ENCODE assay signal across 9 mouse cellular contexts in genomic region chr9:65392638-65393364, GRCm38 (mm10). TPM values are rescaled to one million over a fixed set of nuclear protein-coding genes. Genes with fewer than 3 reads are reported as not detected.
A peak's percentile ranks its signal among the peaks of the same experiment; 100 is the strongest.
DNase-seq lines count a peak whose midpoint lies in the region; ATAC-seq and TF ChIP-seq lines count a peak whose summit lies in the region.
"Had no signal": no experiment of that assay in that cellular context is flagged by ENCODE, and none has a peak within 500 bp of the region (broad histone marks: within the 10 kb centered on the region; RNA-seq: fewer than 3 reads in every experiment).

No protein-coding gene starts in this region.

- H3K27me3 ChIP-seq in forebrain, postnatal 0 days (ENCODE audit: insufficient read depth, low read length): peaks cover 22% of the 10 kb centered on the region
- peaks cover 33% of the 10 kb centered on the region for H3K27me3 ChIP-seq in forebrain, embryonic 15.5 days
- peaks cover 28% of the 10 kb centered on the region for H3K27me3 ChIP-seq in liver, embryonic 14.5 days (ENCODE audit: control insufficient read depth, insufficient read depth, low read length)

- no peak overlapping the region for H3K4me3 ChIP-seq in forebrain, postnatal 0 days (ENCODE audit: low read depth, low read length)
- H3K4me3 ChIP-seq in forebrain, embryonic 15.5 days: no peak overlapping the region
- no peak overlapping the region for H3K4me3 ChIP-seq in liver, embryonic 14.5 days (ENCODE audit: insufficient read depth in 1 of 2, low read depth in 2 of 2, low read length in 2 of 2)

- H3K9ac ChIP-seq in forebrain, postnatal 0 days: no peak overlapping the region
- H3K9ac ChIP-seq in forebrain, embryonic 15.5 days (replicated peaks): no peak overlapping the region
- H3K9ac ChIP-seq in liver, embryonic 14.5 days (replicated peaks): no peak overlapping the region

- no peak overlapping the region for H3K27ac ChIP-seq in forebrain, postnatal 0 days (ENCODE audit: low read depth, low read length)
- H3K27ac ChIP-seq in forebrain, embryonic 15.5 days (replicated peaks): no peak overlapping the region
- H3K27ac ChIP-seq in liver, embryonic 14.5 days: no peak overlapping the region
- H3K27ac ChIP-seq: macrophage had no signal

- H3K9me3 ChIP-seq in forebrain, postnatal 0 days (ENCODE audit: low read length): no peaks in the 10 kb centered on the region
- no peaks in the 10 kb centered on the region for H3K9me3 ChIP-seq in forebrain, embryonic 15.5 days
- no peaks in the 10 kb centered on the region for H3K9me3 ChIP-seq in liver, embryonic 14.5 days (ENCODE audit: control insufficient read depth, low read length)

- H3K4me1 ChIP-seq in forebrain, postnatal 0 days (ENCODE audit: insufficient read depth): peaks cover under 1% of the 10 kb centered on the region; the same call in 1 of the 2 replicates
- H3K4me1 ChIP-seq in forebrain, embryonic 15.5 days: peaks cover 5% of the 10 kb centered on the region; the same call in 1 of the 2 replicates
- H3K4me1 ChIP-seq in liver, embryonic 14.5 days (replicated peaks; ENCODE audit: control insufficient read depth in 2 of 2, insufficient read depth in 2 of 2, low read length in 1 of 2): no peaks in the 10 kb centered on the region

- peak; percentile 48 for DNase-seq in forebrain, postnatal 0 days
- DNase-seq in B cell, adult 2 months: peak; percentile 65 to 68
- peak; percentile 72 for DNase-seq in brain, adult 2 months (ENCODE audit: low read depth, low spot score)
- DNase-seq in kidney, adult 8-10 months: peak; percentile 58 to 76
- peak in 2 of 3 experiments; percentile 27 to 35 for DNase-seq in liver, embryonic 14.5 days (ENCODE audit: low read depth in 3 of 3, low spot score in 3 of 3)
- DNase-seq in right cerebral cortex, adult 2 months (ENCODE audit: low spot score in 2 of 2): peak; percentile 64 to 71

- H3K36me3 ChIP-seq in forebrain, postnatal 0 days (ENCODE audit: insufficient read depth): no peaks in the 10 kb centered on the region
- H3K36me3 ChIP-seq in forebrain, embryonic 15.5 days: no peaks in the 10 kb centered on the region
- H3K36me3 ChIP-seq in liver, embryonic 14.5 days (replicated peaks; ENCODE audit: control insufficient read depth, insufficient read depth, low read depth): no peaks in the 10 kb centered on the region

- peak; percentile 72 for TF ChIP-seq CTCF in forebrain, postnatal 0 days (IDR thresholded peaks at IDR 0.05; ENCODE audit: low read depth)
- peak; percentile 87 for TF ChIP-seq CTCF in liver, embryonic 14.5 days (IDR thresholded peaks at IDR 0.05; ENCODE audit: low read depth)

- ATAC-seq in forebrain, postnatal 0 days: no peak
- ATAC-seq in forebrain, embryonic 15.5 days (replicated peaks): no peak
- ATAC-seq in erythroblast, adult 5-6 weeks (replicated peaks; ENCODE audit: low FRiP score, poor library complexity, severe bottlenecking): 0 out of 2 replicates have a peak, but pooled peaks have one; percentile 59
- no peak for ATAC-seq in liver, embryonic 14.5 days (ENCODE audit: insufficient read depth)

- TF ChIP-seq EP300 in liver, embryonic 14.5 days (IDR thresholded peaks at IDR 0.05; ENCODE audit: low read depth): no peak

- 31% methylated on average over 6 of the region's 6 CpGs for WGBS in forebrain, postnatal 0 days
- 29% methylated on average over 6 of the region's 6 CpGs for WGBS in forebrain, embryonic 15.5 days
- WGBS in liver, embryonic 14.5 days (ENCODE audit: insufficient replicate concordance): 18% methylated on average over 6 of the region's 6 CpGs

- no peak overlapping the region for H3K4me2 ChIP-seq in forebrain, postnatal 0 days (ENCODE audit: low read depth)
- H3K4me2 ChIP-seq in forebrain, embryonic 15.5 days (replicated peaks): no peak overlapping the region
- no peak overlapping the region for H3K4me2 ChIP-seq in liver, embryonic 14.5 days (ENCODE audit: low read depth)

RNA-seq across cellular contexts. Expression of gene Kbtbd13, which starts 1.3 kb away (rescaled TPM):
- total RNA-seq in forebrain, postnatal 0 days (2014; rRNA removed): 1.6 and 1.7 TPM in 2 replicates
- polyA plus RNA-seq in forebrain, postnatal 0 days (2015; fragmentation: Nextera tagmentation; extraction: Ambion mirVana): 0.68 and 0.83 TPM in 2 replicates
- 0.56 and 1.00 TPM in 2 replicates for polyA plus RNA-seq in forebrain, embryonic 15.5 days (2015; fragmentation: Nextera tagmentation; extraction: Ambion mirVana)
- total RNA-seq in erythroblast, adult 5-6 weeks (2015; ENCODE audit: low replicate concordance): not detected in 2 replicates
- total RNA-seq in erythroblast, adult 5-6 weeks (2017; ENCODE audit: low replicate concordance): not detected in 2 replicates
- polyA plus RNA-seq in liver, embryonic 14.5 days (2012; rRNA removed): 0.04 and 0.05 TPM in 2 replicates
- 0.08 and 0.10 TPM in 2 replicates for polyA plus RNA-seq in liver, embryonic 14.5 days (2014; fragmentation: Nextera tagmentation; extraction: Ambion mirVana)
- polyA plus RNA-seq: macrophage had no signal

RNA-seq across cellular contexts. Expression of gene Rasl12, which starts 5.5 kb away (rescaled TPM):
- 7.5 and 8.2 TPM in 2 replicates for total RNA-seq in forebrain, postnatal 0 days (2014; rRNA removed)
- 4.2 and 4.6 TPM in 2 replicates for polyA plus RNA-seq in forebrain, postnatal 0 days (2015; fragmentation: Nextera tagmentation; extraction: Ambion mirVana)
- 6.1 and 6.5 TPM in 2 replicates for polyA plus RNA-seq in forebrain, embryonic 15.5 days (2015; fragmentation: Nextera tagmentation; extraction: Ambion mirVana)
- total RNA-seq in erythroblast, adult 5-6 weeks (2015; ENCODE audit: low replicate concordance): not detected in 2 replicates
- total RNA-seq in erythroblast, adult 5-6 weeks (2017; ENCODE audit: low replicate concordance): 0.14 TPM in 1 of 2 replicates, not detected in the other
- 0.11 and 0.12 TPM in 2 replicates for polyA plus RNA-seq in liver, embryonic 14.5 days (2012; rRNA removed)
- 0.04 TPM in 1 of 2 replicates, not detected in the other for polyA plus RNA-seq in liver, embryonic 14.5 days (2014; fragmentation: Nextera tagmentation; extraction: Ambion mirVana)
- polyA plus RNA-seq: macrophage had no signal

RNA-seq across cellular contexts. Expression of gene Slc51b, which starts 30.0 kb away (rescaled TPM):
- not detected in 2 replicates for total RNA-seq in forebrain, postnatal 0 days (2014; rRNA removed)
- not detected in 2 replicates for polyA plus RNA-seq in forebrain, postnatal 0 days (2015; fragmentation: Nextera tagmentation; extraction: Ambion mirVana)
- not detected in 2 replicates for polyA plus RNA-seq in forebrain, embryonic 15.5 days (2015; fragmentation: Nextera tagmentation; extraction: Ambion mirVana)
- not detected in 2 replicates for total RNA-seq in erythroblast, adult 5-6 weeks (2015; ENCODE audit: low replicate concordance)
- total RNA-seq in erythroblast, adult 5-6 weeks (2017; ENCODE audit: low replicate concordance): not detected in 2 replicates
- 0.04 TPM in 1 of 2 replicates, not detected in the other for polyA plus RNA-seq in liver, embryonic 14.5 days (2012; rRNA removed)
- polyA plus RNA-seq in liver, embryonic 14.5 days (2014; fragmentation: Nextera tagmentation; extraction: Ambion mirVana): not detected in 2 replicates
- polyA plus RNA-seq: macrophage had no signal

RNA-seq across cellular contexts. Expression of gene Ubap1l, which starts 32.0 kb away (rescaled TPM):
- total RNA-seq in forebrain, postnatal 0 days (2014; rRNA removed): 3.5 and 7.4 TPM in 2 replicates
- polyA plus RNA-seq in forebrain, postnatal 0 days (2015; fragmentation: Nextera tagmentation; extraction: Ambion mirVana): 0.29 and 0.59 TPM in 2 replicates
- polyA plus RNA-seq in forebrain, embryonic 15.5 days (2015; fragmentation: Nextera tagmentation; extraction: Ambion mirVana): 0.83 and 0.92 TPM in 2 replicates
- not detected in 2 replicates for total RNA-seq in erythroblast, adult 5-6 weeks (2015; ENCODE audit: low replicate concordance)
- total RNA-seq in erythroblast, adult 5-6 weeks (2017; ENCODE audit: low replicate concordance): not detected in 2 replicates
- 0.13 and 0.14 TPM in 2 replicates for polyA plus RNA-seq in liver, embryonic 14.5 days (2012; rRNA removed)
- 0.10 TPM in 1 of 2 replicates, not detected in the other for polyA plus RNA-seq in liver, embryonic 14.5 days (2014; fragmentation: Nextera tagmentation; extraction: Ambion mirVana)
- polyA plus RNA-seq: macrophage had no signal

RNA-seq across cellular contexts. Expression of gene Mtfmt, which starts 42.8 kb away (rescaled TPM):
- total RNA-seq in forebrain, postnatal 0 days (2014; rRNA removed): 18.1 and 19.3 TPM in 2 replicates
- polyA plus RNA-seq in forebrain, postnatal 0 days (2015; fragmentation: Nextera tagmentation; extraction: Ambion mirVana): 13.7 and 19.0 TPM in 2 replicates
- polyA plus RNA-seq in forebrain, embryonic 15.5 days (2015; fragmentation: Nextera tagmentation; extraction: Ambion mirVana): 23.6 and 26.0 TPM in 2 replicates
- total RNA-seq in erythroblast, adult 5-6 weeks (2015; ENCODE audit: low replicate concordance): 2.1 and 4.8 TPM in 2 replicates
- total RNA-seq in erythroblast, adult 5-6 weeks (2017; ENCODE audit: low replicate concordance): 1.2 and 2.5 TPM in 2 replicates
- 5.0 and 5.9 TPM in 2 replicates for polyA plus RNA-seq in liver, embryonic 14.5 days (2012; rRNA removed)
- polyA plus RNA-seq in liver, embryonic 14.5 days (2014; fragmentation: Nextera tagmentation; extraction: Ambion mirVana): 6.2 and 7.4 TPM in 2 replicates
